Comparison of ENCODE assay signal across 19 mouse cellular contexts in genomic region chr5:139261403-139261802, GRCm38 (mm10). TPM values are rescaled to one million over a fixed set of nuclear protein-coding genes. Genes with fewer than 3 reads are reported as not detected.
A peak's percentile ranks its signal among the peaks of the same experiment; 100 is the strongest.
DNase-seq lines count a peak whose midpoint lies in the region; ATAC-seq lines count a peak whose summit lies in the region.
"Had no signal": no experiment of that assay in that cellular context is flagged by ENCODE, and none has a peak within 500 bp of the region (broad histone marks: within the 10 kb centered on the region; RNA-seq: fewer than 3 reads in every experiment).

No protein-coding gene starts in this region.

- H3K27me3 ChIP-seq in liver, embryonic 13.5 days, result no peaks in the 10 kb centered on the region
- no peaks in the 10 kb centered on the region for H3K27me3 ChIP-seq in liver, embryonic 11.5 days (replicated peaks; ENCODE audit: control insufficient read depth, insufficient read depth, low read length)
- no peaks in the 10 kb centered on the region for H3K27me3 ChIP-seq in heart, embryonic 10.5 days (ENCODE audit: insufficient read depth, poor library complexity, severe bottlenecking)
- no peaks in the 10 kb centered on the region for H3K27me3 ChIP-seq in forebrain, embryonic 13.5 days
- H3K27me3 ChIP-seq: embryonic facial prominence, embryonic 12.5 days; Patski had no signal

- no peak overlapping the region for H3K27ac ChIP-seq in liver, embryonic 13.5 days
- H3K27ac ChIP-seq in liver, embryonic 11.5 days (ENCODE audit: low read depth, low read length), result no peak overlapping the region
- no peak overlapping the region for H3K27ac ChIP-seq in heart, embryonic 10.5 days
- H3K27ac ChIP-seq in forebrain, embryonic 13.5 days, result no peak overlapping the region
- H3K27ac ChIP-seq: embryonic facial prominence, embryonic 10.5 days; embryonic facial prominence, embryonic 12.5 days had no signal

- ATAC-seq in liver, embryonic 13.5 days (ENCODE audit: low read depth), result no peak
- no peak for ATAC-seq in liver, embryonic 11.5 days (replicated peaks; ENCODE audit: low FRiP score)
- ATAC-seq in megakaryocyte progenitor cell, adult 5-6 weeks (replicated peaks; ENCODE audit: poor library complexity), result peak; percentile 39; the same call in 1 of the 2 replicates
- no peak for ATAC-seq in forebrain, embryonic 13.5 days
- ATAC-seq: activated CD4-positive, CD25-positive, alpha-beta regulatory T cell, adult 4 months; forebrain, embryonic 14.5 days; forebrain, embryonic 16.5 days; Patski had no signal

- H3K9ac ChIP-seq in liver, embryonic 13.5 days, result peak overlapping the region; percentile 29; the same call in 1 of the 2 replicates
- no peak overlapping the region for H3K9ac ChIP-seq in liver, embryonic 11.5 days (ENCODE audit: low read depth, low read length)
- H3K9ac ChIP-seq in forebrain, embryonic 13.5 days, result no peak overlapping the region
- H3K9ac ChIP-seq: embryonic facial prominence, embryonic 12.5 days had no signal

- H3K4me2 ChIP-seq in liver, embryonic 13.5 days, result no peak overlapping the region
- no peak overlapping the region for H3K4me2 ChIP-seq in liver, embryonic 11.5 days
- H3K4me2 ChIP-seq in forebrain, embryonic 13.5 days, result no peak overlapping the region
- H3K4me2 ChIP-seq: embryonic facial prominence, embryonic 12.5 days had no signal

- H3K4me1 ChIP-seq in liver, embryonic 13.5 days (replicated peaks), result peaks cover 58% of the 10 kb centered on the region
- H3K4me1 ChIP-seq in liver, embryonic 11.5 days (replicated peaks; ENCODE audit: control insufficient read depth, insufficient read depth, low read length), result peaks cover 17% of the 10 kb centered on the region
- H3K4me1 ChIP-seq in heart, embryonic 10.5 days, result peaks cover 33% of the 10 kb centered on the region
- H3K4me1 ChIP-seq in forebrain, embryonic 13.5 days, result 0 out of 2 replicates have a peak, but pooled peaks cover 9% of the 10 kb centered on the region
- H3K4me1 ChIP-seq: embryonic facial prominence, embryonic 10.5 days; embryonic facial prominence, embryonic 12.5 days had no signal

- DNase-seq in liver, embryonic 13.5 days, result no peak
- DNase-seq in liver, embryonic 11.5 days (ENCODE audit: low spot score), result no peak
- DNase-seq in heart, embryonic 10.5 days (ENCODE audit: low spot score), result no peak
- DNase-seq: adrenal gland, adult 8-10 months; adrenal gland, postnatal 14 days; adrenal gland, postnatal 36 days; cerebellum, adult 11-12 months; cerebellum, adult 2 months; cerebellum, adult 9-10 months; cerebellum, postnatal 10 days; cerebellum, postnatal 25 days had no signal

- no peak overlapping the region for H3K4me3 ChIP-seq in liver, embryonic 13.5 days (replicated peaks)
- H3K4me3 ChIP-seq in liver, embryonic 11.5 days (ENCODE audit: low read depth, low read length), result no peak overlapping the region
- H3K4me3 ChIP-seq in heart, embryonic 10.5 days, result no peak overlapping the region
- H3K4me3 ChIP-seq in forebrain, embryonic 13.5 days, result no peak overlapping the region
- H3K4me3 ChIP-seq: embryonic facial prominence, embryonic 10.5 days; embryonic facial prominence, embryonic 12.5 days had no signal

- 88% methylated on average over 4 of the region's 4 CpGs for WGBS in liver, embryonic 13.5 days (ENCODE audit: insufficient replicate concordance)
- WGBS in liver, embryonic 11.5 days, result 89% methylated on average over 4 of the region's 4 CpGs
- WGBS in heart, embryonic 10.5 days, result 92% methylated on average over 4 of the region's 4 CpGs
- WGBS in forebrain, embryonic 13.5 days, result 93% methylated on average over 4 of the region's 4 CpGs

- no peaks in the 10 kb centered on the region for H3K9me3 ChIP-seq in liver, embryonic 13.5 days (replicated peaks)
- no peaks in the 10 kb centered on the region for H3K9me3 ChIP-seq in liver, embryonic 11.5 days (ENCODE audit: control insufficient read depth, low read length)
- no peaks in the 10 kb centered on the region for H3K9me3 ChIP-seq in heart, embryonic 10.5 days
- H3K9me3 ChIP-seq in forebrain, embryonic 13.5 days (replicated peaks), result no peaks in the 10 kb centered on the region
- H3K9me3 ChIP-seq: embryonic facial prominence, embryonic 10.5 days; embryonic facial prominence, embryonic 12.5 days had no signal

- peaks cover 99% of the 10 kb centered on the region for H3K36me3 ChIP-seq in liver, embryonic 13.5 days
- H3K36me3 ChIP-seq in liver, embryonic 11.5 days (ENCODE audit: control insufficient read depth, insufficient read depth, low read length), result peaks cover 55% of the 10 kb centered on the region
- peaks cover 80% of the 10 kb centered on the region for H3K36me3 ChIP-seq in heart, embryonic 10.5 days
- peaks cover 74% of the 10 kb centered on the region for H3K36me3 ChIP-seq in forebrain, embryonic 13.5 days (ENCODE audit: poor library complexity, severe bottlenecking)

RNA-seq across cellular contexts. Expression of gene Get4, which starts 9.3 kb away (rescaled TPM):
- 135 and 141 TPM in 2 replicates for polyA plus RNA-seq in liver, embryonic 13.5 days (2015; fragmentation: Nextera tagmentation; extraction: Ambion mirVana)
- polyA plus RNA-seq in liver, embryonic 11.5 days (2014; fragmentation: Nextera tagmentation; extraction: Ambion mirVana), result 208 and 209 TPM in 2 replicates
- 23.0 and 39.2 TPM in 2 replicates for total RNA-seq in megakaryocyte progenitor cell, adult 5-6 weeks (2015)
- 17.4 and 27.4 TPM in 2 replicates for total RNA-seq in megakaryocyte progenitor cell, adult 5-6 weeks (2017)
- 193 and 205 TPM in 2 replicates for polyA plus RNA-seq in heart, embryonic 10.5 days (2016; fragmentation: Nextera tagmentation; extraction: Ambion mirVana)
- polyA plus RNA-seq in forebrain, embryonic 13.5 days (2015; fragmentation: Nextera tagmentation; extraction: Ambion mirVana), result 122 and 137 TPM in 2 replicates
